Mouse (Mus musculus) layer of hippocampus, postnatal 25 days (tissue): ENCODE results near the gene Olfr1371. TPM values are rescaled to one million over a fixed set of nuclear protein-coding genes. Genes with fewer than 3 reads are reported as not detected.
"Not testable (repeated sequence)": the region's sequence is repeated elsewhere in the genome, so short reads cannot be mapped to it uniquely, and the experiment has no call there.

Experiments
- DNase-seq, 2 experiments: peaks; one replicate each; pipeline ENCODE4 v3.0.0; 2022; ENCODE audit warnings: mixed read lengths in 2 of 2, low spot score in 1 of 2; ENCODE audit errors: extremely low spot score in 1 of 2
- total RNA-seq, 2 experiments: library from RNA; stranded (reverse); gene quantifications; 2 replicates each; pipeline ENCODE4 v1.2.3; 2021

Olfr1371 gene
- total RNA-seq, 2 experiments from 2014 or later = not detected

DNA sequence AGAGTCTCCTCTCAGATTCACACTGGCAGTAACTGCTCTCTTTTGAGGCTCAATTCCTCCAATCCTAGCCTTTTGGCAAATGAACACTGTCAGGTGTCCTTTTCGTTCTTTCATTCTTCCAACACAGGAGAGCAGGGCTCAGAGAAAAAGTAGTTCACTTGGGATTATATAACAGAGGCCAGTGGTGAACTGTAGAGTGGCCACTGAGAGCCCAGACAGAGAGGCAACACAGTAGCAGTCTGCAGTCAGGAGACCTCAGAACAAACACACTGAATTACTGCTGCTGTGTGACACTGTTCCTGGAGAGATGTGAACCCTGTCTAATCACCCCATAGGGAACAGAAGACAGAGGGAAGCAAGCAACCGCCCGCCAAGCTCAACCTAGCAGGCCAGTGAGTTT lies 13.3 kb upstream of the Olfr1371 start:
- no peak for DNase-seq

DNA sequence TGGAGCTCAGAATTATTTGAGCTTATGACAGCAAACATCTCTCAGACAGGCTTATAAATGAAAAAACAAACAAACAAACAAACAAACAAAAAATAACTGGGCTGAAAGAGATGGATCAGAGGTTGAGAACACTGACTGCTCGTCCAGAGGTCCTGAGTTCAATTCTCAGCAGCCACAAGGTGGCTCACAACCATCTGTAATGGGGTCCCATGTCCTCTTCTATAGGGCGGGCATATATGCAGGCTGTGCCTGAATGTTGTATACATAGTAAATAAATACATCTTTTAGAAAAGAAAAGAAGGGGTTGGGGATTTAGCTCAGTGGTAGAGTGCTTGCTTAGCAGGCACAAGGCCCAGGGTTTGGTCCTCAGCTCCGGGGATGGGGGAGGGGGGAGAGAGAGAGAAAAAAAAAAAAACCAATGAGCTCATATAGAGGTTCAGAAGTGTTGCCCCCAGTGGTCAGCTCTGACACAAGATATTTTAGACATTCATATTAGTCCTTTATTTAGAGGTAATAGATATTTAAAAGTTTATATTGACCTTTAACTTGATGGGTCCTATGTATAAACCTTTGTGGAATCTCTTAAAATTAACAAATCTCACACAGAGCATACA lies 12.3 kb upstream of the Olfr1371 start:
- no peak for DNase-seq

DNA sequence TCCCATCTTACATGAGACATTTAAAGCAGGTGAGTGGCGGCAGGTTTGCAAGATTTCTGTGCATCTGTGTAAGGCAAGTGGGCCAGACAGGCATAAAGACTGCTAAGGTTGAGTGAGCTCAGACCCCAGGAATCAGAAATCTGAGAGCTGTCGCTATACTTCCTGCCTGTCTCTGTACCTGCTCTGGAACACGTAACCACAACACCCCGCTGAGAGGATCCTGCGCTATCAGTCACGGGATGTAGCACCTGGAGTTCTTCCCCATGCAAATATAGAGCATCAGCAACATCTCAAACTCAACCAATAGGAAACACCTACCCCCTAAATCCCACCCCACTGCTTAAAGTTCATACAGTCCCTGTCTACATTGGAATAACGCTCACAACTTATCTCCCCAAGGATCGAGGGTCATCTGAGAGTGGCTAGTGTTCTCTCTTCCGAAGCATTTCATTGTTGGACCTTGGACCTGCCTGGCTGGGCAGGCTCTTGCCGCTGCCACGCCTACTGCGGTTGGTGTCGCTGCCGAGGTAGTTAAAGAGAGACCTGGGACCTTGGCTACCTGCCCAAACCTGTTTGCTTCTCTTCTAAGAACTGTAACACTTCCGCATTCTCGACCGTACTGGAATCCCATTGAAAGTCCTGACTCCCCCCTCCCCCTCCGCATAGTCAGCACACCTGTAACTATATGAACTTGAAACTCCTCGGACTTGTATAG lies 10.3 kb upstream of the Olfr1371 start:
- no peak for DNase-seq

DNA sequence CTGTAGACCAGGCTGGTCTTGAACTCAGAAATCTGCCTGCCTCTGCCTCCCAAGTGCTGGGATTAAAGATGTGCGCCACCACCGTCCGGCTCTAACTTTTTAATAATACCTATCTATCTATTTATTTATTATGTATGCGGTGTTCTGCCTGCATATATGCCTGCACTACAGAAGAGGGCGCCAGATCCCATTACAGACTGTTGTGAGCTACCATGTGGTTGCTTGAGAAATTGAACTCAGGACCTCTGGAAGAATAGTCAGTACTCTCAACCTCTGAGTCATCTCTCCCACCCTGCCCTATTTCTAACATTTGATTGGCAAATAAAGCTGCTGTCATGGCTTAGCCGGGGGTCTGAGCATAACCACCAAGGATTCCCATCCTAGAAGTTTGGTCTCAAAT lies 9.1 kb upstream of the Olfr1371 start:
- DNase-seq = no peak

DNA sequence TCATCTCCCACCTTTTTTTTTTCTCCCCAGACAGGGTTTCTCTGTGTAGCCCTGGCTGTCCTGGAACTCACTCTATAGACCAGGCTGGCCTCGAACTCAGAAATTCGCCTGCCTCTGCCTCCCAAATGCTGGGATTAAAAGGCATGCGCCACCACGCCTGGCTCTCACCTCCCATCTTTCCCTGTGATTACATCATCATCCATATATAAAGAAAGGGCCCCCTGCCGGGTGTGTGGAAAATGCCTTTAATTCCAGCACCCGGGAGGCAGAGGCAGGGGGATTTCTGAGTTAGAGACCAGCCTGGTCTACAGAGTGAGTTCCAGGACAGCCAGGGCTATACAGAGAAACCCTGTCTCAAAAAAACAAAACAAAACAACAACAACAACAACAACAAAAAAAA lies 8.1 kb upstream of the Olfr1371 start:
- not testable (repeated sequence) for DNase-seq

DNA sequence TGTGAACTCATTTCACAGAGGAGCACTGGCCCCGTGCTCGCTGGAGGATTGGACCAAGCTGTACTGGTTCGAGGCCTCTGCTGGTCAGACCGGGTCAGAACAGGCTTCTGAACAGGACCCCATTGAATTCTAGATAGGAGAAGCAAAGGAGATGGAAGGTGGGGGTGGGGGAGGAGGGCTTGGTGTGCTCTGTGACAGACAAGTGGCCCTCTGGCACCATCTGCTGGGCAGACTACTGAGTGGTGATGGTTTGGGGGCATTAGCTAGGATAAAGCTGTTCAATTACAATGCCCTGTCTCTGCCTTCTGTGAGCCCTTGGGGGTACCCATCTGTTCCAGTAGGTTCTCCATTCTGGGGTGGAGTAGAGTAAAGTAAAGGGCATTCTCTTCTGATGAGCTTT lies 6.5 kb upstream of the Olfr1371 start:
- peak; percentile 56 to 87 for DNase-seq

DNA sequence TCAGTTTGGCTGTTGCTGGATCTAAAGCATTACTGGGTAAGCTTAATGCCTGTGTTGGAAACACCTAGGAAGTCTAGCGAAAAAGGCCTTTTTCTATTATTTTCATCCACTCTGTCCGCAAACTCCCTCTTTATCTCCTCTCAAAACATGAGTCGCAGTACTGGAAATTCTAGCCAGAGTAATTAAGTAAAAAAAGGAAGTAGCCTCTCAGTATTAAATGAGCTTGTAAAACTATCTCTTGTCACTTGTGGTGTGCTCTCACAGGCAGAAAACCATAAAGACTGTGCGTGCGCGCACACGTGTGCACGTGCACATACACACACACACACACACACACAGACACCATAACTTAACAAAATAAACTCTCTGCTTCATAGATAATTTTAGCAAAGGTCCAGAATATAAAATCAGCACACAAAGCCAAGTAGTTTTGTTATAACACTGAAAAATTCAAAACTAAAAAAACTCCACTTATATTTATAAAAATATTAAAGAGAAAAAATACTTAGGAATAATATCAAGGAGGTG lies 17.2 kb downstream of the Olfr1371 start:
- DNase-seq = not testable (repeated sequence)

DNA sequence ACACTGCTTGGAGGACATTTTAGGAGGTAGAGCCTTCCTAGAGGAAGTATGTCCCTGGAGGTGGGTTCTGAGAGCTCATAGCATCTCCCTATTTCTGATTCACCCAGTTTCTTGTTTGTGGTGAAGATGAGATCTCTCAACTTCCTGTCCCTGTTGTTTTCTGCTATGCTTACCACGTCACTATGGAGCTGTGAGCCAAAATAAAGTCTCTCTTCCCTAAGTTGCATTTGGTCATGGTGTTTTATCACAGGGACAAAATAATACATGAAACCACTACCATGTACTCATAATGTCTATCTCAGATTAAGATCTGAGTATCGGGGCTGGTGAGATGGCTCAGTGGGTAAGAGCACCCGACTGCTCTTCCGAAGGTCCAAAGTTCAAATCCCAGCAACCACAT lies 33.1 kb downstream of the Olfr1371 start:
- DNase-seq = not testable (repeated sequence)

DNA sequence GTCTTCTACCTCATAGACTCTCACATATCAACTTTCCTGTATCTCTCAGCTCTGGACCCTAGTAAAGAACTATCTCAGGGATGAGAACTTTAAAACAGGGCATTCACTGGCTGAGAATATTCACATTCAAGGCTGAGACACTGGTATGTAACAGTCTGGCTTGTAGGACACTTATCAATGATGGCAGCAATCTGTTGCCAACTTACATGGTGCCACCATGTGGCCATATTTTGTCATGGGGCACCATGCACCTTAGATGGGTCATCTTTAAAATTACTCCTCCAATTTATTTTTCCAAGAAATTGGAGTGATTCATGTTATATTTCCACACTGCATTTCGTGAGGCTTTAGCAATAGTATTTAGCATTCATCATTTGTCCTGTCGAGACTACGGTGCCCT lies 33.9 kb downstream of the Olfr1371 start:
- not testable (repeated sequence) for DNase-seq

DNA sequence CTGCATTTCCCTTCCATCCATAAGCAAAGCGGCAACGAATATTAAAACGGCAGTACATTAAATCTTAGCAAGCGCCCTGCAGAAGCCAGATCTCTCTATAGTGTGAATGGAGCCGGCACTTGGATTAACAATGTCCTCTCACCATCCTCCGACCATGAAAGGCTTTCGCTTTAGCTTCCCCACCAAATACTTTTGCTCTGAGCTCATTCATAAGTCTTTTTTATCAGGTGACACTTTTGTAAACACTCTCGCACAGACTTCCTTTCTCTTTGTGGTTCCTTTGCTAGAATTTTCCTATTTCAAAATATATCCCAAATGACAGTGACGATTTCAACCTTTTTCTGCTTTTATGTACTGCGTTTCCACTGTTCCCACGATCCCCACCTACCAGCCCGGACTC lies 45.3 kb downstream of the Olfr1371 start:
- DNase-seq = no peak

DNA sequence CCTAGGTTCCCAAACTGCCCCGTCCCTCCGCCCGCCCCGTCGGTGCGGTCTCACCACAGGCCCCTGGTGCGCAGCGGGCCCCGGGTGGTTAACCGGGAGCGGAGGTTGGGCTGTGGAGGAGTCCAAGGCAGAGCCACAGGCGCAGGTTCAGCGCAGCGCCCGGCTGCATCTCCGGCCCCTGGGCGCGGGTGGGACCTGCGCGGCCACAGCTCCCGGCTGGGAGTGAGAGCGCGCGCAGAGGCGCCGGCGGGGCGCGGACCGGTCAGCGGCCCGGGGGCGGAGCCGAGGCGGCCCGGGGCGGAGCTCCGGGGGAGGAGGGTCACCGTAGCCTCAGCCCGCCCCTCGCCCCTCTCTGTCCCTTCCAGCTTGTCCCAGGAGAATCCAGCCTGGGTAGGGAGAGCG lies 45.9 kb downstream of the Olfr1371 start:
- DNase-seq = not testable (repeated sequence)

DNA sequence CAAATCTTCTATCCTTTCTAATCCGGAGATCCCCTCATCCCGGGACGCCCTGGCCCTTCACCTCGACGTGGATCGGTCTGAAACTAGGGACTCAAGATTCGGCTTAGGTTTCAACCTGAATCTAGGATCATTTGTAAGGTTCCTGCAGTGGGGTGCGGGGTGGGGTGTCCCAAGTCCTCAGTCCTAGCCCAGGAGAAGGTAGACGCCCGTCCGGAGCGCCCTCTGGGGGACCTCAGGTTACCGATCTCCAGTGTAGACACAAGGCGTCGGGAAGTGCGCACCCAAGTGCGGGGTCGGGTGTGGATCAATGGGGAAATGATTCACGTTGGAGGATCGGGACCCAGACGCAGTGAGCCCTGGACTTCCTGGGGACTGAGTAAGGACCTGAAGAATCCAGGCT lies 46.7 kb downstream of the Olfr1371 start:
- no peak for DNase-seq

DNA sequence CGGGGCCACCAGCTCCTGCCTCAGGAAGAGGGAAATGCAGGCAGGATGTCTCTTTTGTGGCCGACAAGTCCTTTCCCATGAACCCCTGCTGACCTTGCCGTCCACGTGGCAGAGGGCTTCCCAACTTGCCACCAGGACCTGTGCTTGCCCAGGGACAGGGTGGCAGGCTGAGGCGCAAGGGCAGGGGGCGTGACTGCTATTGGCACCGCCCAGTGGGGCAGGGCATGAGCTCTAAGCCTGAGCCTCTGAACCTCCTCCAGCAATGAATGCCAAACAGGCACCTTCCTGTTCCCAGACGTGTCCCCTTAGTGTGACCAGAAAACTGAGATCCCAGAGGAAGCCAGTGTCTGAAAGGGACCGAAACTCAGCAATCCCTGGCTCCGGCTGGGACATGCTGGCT lies 49.9 kb downstream of the Olfr1371 start:
- no peak for DNase-seq

Other genes starting within 250 kb of the Olfr1371 start
- gene Cdkn2aipnl, start 246.3 kb downstream of the Olfr1371 start, total RNA-seq = 10 to 100 TPM; 32.7 to 35.0 TPM
- gene Ube2b, start 213.2 kb downstream of the Olfr1371 start, total RNA-seq = 100 to 1,000 TPM; 187 to 191 TPM
- 10 to 100 TPM; 14.2 to 17.3 TPM for gene Cdkl3, start 209.8 kb downstream of the Olfr1371 start, total RNA-seq
- gene Ppp2ca, start 115.3 kb downstream of the Olfr1371 start, total RNA-seq = 100 to 1,000 TPM; 115 to 119 TPM
- gene Olfr1373, start 68.5 kb downstream of the Olfr1371 start, total RNA-seq = not detected
- gene Skp1a, start 18.0 kb upstream of the Olfr1371 start, total RNA-seq = 100 to 1,000 TPM; 448 to 507 TPM
- gene Tcf7, start 69.0 kb upstream of the Olfr1371 start, total RNA-seq = 1 to 10 TPM; 3.2 to 3.4 TPM
- 100 to 1,000 TPM; 529 to 579 TPM for gene Vdac1, start 146.9 kb upstream of the Olfr1371 start, total RNA-seq
- 10 to 100 TPM; 71.3 to 78.1 TPM for gene 9530068E07Rik, start 182.4 kb upstream of the Olfr1371 start, total RNA-seq